In the genomic region with DNA sequence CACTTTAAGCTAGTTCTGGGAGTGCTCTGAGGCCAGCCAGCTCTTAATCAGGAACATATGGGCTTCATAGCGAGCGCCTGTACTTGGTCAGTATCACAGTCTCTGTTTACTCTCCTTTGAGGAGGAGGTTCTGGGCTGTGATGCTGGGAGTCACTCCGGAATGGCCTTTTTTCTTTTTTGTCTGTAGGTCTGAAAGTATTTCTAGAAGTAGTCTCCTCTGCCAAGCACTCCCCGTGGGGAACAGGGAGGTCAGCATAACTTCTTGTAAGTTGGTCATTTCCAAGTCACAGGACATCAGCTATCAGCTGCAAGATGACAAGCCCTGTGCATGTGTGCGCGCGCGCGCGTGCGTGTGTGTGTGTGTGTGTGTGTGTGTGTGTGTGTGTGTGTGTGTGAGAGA, we compare ENCODE assay signal across 8 mouse cellular contexts. TPM values are rescaled to one million over a fixed set of nuclear protein-coding genes. Genes with fewer than 3 reads are reported as not detected.
DNase-seq lines count a peak whose midpoint lies in the region; ATAC-seq and TF ChIP-seq lines count a peak whose summit lies in the region.

No protein-coding gene starts in this region.

- no peak for DNase-seq in midbrain, embryonic 14.5 days
- DNase-seq in embryonic facial prominence, embryonic 11.5 days (ENCODE audit: low spot score), result peak; percentile 87
- peak; percentile 71 to 72 for DNase-seq in heart, postnatal 14 days
- DNase-seq in lung, postnatal 0 days (ENCODE audit: low spot score), result peak; percentile 92
- no peak for DNase-seq in right cerebral cortex, adult 2 months (ENCODE audit: low spot score in 2 of 2)
- DNase-seq in left cerebral cortex, postnatal 36 days (ENCODE audit: low spot score in 2 of 2), result no peak

- H3K27ac ChIP-seq in midbrain, embryonic 13.5 days, result no peak overlapping the region; the same call in 1 of the 2 replicates
- no peak overlapping the region for H3K27ac ChIP-seq in midbrain, embryonic 14.5 days (replicated peaks; ENCODE audit: low read depth, low read length)
- H3K27ac ChIP-seq in embryonic facial prominence, embryonic 11.5 days (replicated peaks; ENCODE audit: low read depth, low read length), result peak overlapping the region; percentile 87
- H3K27ac ChIP-seq in lung, postnatal 0 days (ENCODE audit: low read length), result peak overlapping the region; percentile 80

- 81% methylated on average over 11 of the region's 11 CpGs for WGBS in midbrain, embryonic 13.5 days
- 91% methylated on average over 11 of the region's 11 CpGs for WGBS in midbrain, embryonic 14.5 days
- 47% methylated on average over 11 of the region's 11 CpGs for WGBS in embryonic facial prominence, embryonic 11.5 days
- 67% methylated on average over 11 of the region's 11 CpGs for WGBS in lung, postnatal 0 days

- H3K9ac ChIP-seq in midbrain, embryonic 13.5 days (replicated peaks), result 0 out of 2 replicates have a peak overlapping the region, but pooled peaks have one; percentile 7
- H3K9ac ChIP-seq in midbrain, embryonic 14.5 days (replicated peaks; ENCODE audit: low read length), result no peak overlapping the region
- H3K9ac ChIP-seq in embryonic facial prominence, embryonic 11.5 days (replicated peaks; ENCODE audit: low read length), result peak overlapping the region; percentile 15
- no peak overlapping the region for H3K9ac ChIP-seq in lung, postnatal 0 days (replicated peaks; ENCODE audit: low read depth)

- no peak for TF ChIP-seq CTCF in lung, postnatal 0 days (IDR thresholded peaks at IDR 0.05)

- H3K4me3 ChIP-seq in midbrain, embryonic 13.5 days (replicated peaks), result no peak overlapping the region
- H3K4me3 ChIP-seq in midbrain, embryonic 14.5 days (replicated peaks; ENCODE audit: low read depth, low read length), result no peak overlapping the region
- no peak overlapping the region; the same call in 1 of the 2 replicates for H3K4me3 ChIP-seq in embryonic facial prominence, embryonic 11.5 days (ENCODE audit: low read depth, low read length)
- H3K4me3 ChIP-seq in lung, postnatal 0 days (ENCODE audit: low read depth, low read length), result no peak overlapping the region

- no peak; the same call in 1 of the 2 replicates for TF ChIP-seq EP300 in lung, postnatal 0 days (IDR thresholded peaks at IDR 0.05)

- H3K4me1 ChIP-seq in midbrain, embryonic 13.5 days (replicated peaks), result peaks cover 3% of the 10 kb centered on the region; the same call in 1 of the 2 replicates
- H3K4me1 ChIP-seq in midbrain, embryonic 14.5 days (ENCODE audit: control insufficient read depth, insufficient read depth, low read length), result no peaks in the 10 kb centered on the region
- peaks cover 5% of the 10 kb centered on the region for H3K4me1 ChIP-seq in embryonic facial prominence, embryonic 11.5 days (ENCODE audit: control insufficient read depth, insufficient read depth, low read length)
- peaks cover 9% of the 10 kb centered on the region; the same call in 1 of the 2 replicates for H3K4me1 ChIP-seq in lung, postnatal 0 days (ENCODE audit: insufficient read depth, low read depth, low read length)

- ATAC-seq in midbrain, embryonic 13.5 days, result no peak
- no peak for ATAC-seq in midbrain, embryonic 14.5 days (ENCODE audit: low FRiP score, low TSS enrichment)
- ATAC-seq in embryonic facial prominence, embryonic 11.5 days (replicated peaks; ENCODE audit: insufficient number of reproducible peaks, low FRiP score, low TSS enrichment, low read depth), result peak; percentile 72; the same call in 1 of the 2 replicates
- peak; percentile 65 for ATAC-seq in lung, postnatal 0 days
- no peak for ATAC-seq in megakaryocyte-erythroid progenitor cell, adult 5-6 weeks (replicated peaks; ENCODE audit: low FRiP score, low TSS enrichment, poor library complexity, severe bottlenecking)

- H3K4me2 ChIP-seq in midbrain, embryonic 13.5 days (replicated peaks), result no peak overlapping the region
- H3K4me2 ChIP-seq in midbrain, embryonic 14.5 days (ENCODE audit: low read length), result no peak overlapping the region
- peak overlapping the region; percentile 16 for H3K4me2 ChIP-seq in embryonic facial prominence, embryonic 11.5 days (ENCODE audit: low read depth, low read length)
- no peak overlapping the region for H3K4me2 ChIP-seq in lung, postnatal 0 days (replicated peaks; ENCODE audit: low read depth, low read length)

- H3K36me3 ChIP-seq in midbrain, embryonic 13.5 days, result no peaks in the 10 kb centered on the region
- H3K36me3 ChIP-seq in midbrain, embryonic 14.5 days (ENCODE audit: control insufficient read depth, insufficient read depth, low read length), result no peaks in the 10 kb centered on the region
- H3K36me3 ChIP-seq in embryonic facial prominence, embryonic 11.5 days (replicated peaks; ENCODE audit: control insufficient read depth, insufficient read depth, low read depth, low read length), result no peaks in the 10 kb centered on the region; the same call in none of the 2 replicates
- peaks cover 25% of the 10 kb centered on the region for H3K36me3 ChIP-seq in lung, postnatal 0 days (ENCODE audit: insufficient read depth, low read length)

- H3K27me3 ChIP-seq in midbrain, embryonic 13.5 days, result no peaks in the 10 kb centered on the region
- no peaks in the 10 kb centered on the region for H3K27me3 ChIP-seq in midbrain, embryonic 14.5 days (ENCODE audit: control insufficient read depth, insufficient read depth, low read length)
- H3K27me3 ChIP-seq in embryonic facial prominence, embryonic 11.5 days (ENCODE audit: control insufficient read depth, insufficient read depth, low read length), result no peaks in the 10 kb centered on the region
- no peaks in the 10 kb centered on the region for H3K27me3 ChIP-seq in lung, postnatal 0 days (replicated peaks; ENCODE audit: insufficient read depth, low read length)

- intact Hi-C loops in heart, postnatal 14 days (cut with DNase I), result loop anchor here (2.0 kb wide), 1 partner anchor 29 kb away; no protein-coding TSS in a partner anchor
- intact Hi-C loops in left cerebral cortex, postnatal 36 days (cut with DNase I), result no loop called here

- no peaks in the 10 kb centered on the region for H3K9me3 ChIP-seq in midbrain, embryonic 13.5 days
- no peaks in the 10 kb centered on the region for H3K9me3 ChIP-seq in midbrain, embryonic 14.5 days (ENCODE audit: control insufficient read depth, low read length)
- H3K9me3 ChIP-seq in embryonic facial prominence, embryonic 11.5 days (replicated peaks; ENCODE audit: control insufficient read depth, low read length), result no peaks in the 10 kb centered on the region
- no peaks in the 10 kb centered on the region for H3K9me3 ChIP-seq in lung, postnatal 0 days (ENCODE audit: low read length)

RNA-seq across cellular contexts. Expression of gene Spc24, which starts 7.8 kb away (rescaled TPM):
- polyA plus RNA-seq in midbrain, embryonic 13.5 days (2015; fragmentation: Nextera tagmentation; extraction: Ambion mirVana), result 36.2 and 44.6 TPM in 2 replicates
- polyA plus RNA-seq in midbrain, embryonic 14.5 days (2014; fragmentation: Nextera tagmentation; extraction: Ambion mirVana), result 19.9 and 21.4 TPM in 2 replicates
- polyA plus RNA-seq in embryonic facial prominence, embryonic 11.5 days (2014; fragmentation: Nextera tagmentation; extraction: Ambion mirVana), result 126 and 132 TPM in 2 replicates
- 1 to 10 TPM; 4.7 to 6.5 TPM for total RNA-seq in heart, postnatal 14 days (2021)
- polyA plus RNA-seq in lung, postnatal 0 days (2015; fragmentation: Nextera tagmentation; extraction: Ambion mirVana), result 13.4 and 15.7 TPM in 2 replicates
- total RNA-seq in megakaryocyte-erythroid progenitor cell, adult 5-6 weeks (2014; fragmentation: Nextera tagmentation), result 49.0 and 79.0 TPM in 2 replicates
- 77.1 and 107 TPM in 2 replicates for total RNA-seq in megakaryocyte-erythroid progenitor cell, adult 5-6 weeks (2017)
- total RNA-seq in left cerebral cortex, postnatal 36 days (2021), result 1 to 10 TPM; 1.5 TPM

RNA-seq across cellular contexts. Expression of gene Kank2, which starts 30.6 kb away (rescaled TPM):
- 3.3 and 4.3 TPM in 2 replicates for polyA plus RNA-seq in midbrain, embryonic 13.5 days (2015; fragmentation: Nextera tagmentation; extraction: Ambion mirVana)
- 0.66 and 2.7 TPM in 2 replicates for polyA plus RNA-seq in midbrain, embryonic 14.5 days (2014; fragmentation: Nextera tagmentation; extraction: Ambion mirVana)
- 6.1 and 7.6 TPM in 2 replicates for polyA plus RNA-seq in embryonic facial prominence, embryonic 11.5 days (2014; fragmentation: Nextera tagmentation; extraction: Ambion mirVana)
- total RNA-seq in heart, postnatal 14 days (2021), result 10 to 100 TPM; 52.6 to 53.3 TPM
- polyA plus RNA-seq in lung, postnatal 0 days (2015; fragmentation: Nextera tagmentation; extraction: Ambion mirVana), result 23.3 and 24.0 TPM in 2 replicates
- total RNA-seq in megakaryocyte-erythroid progenitor cell, adult 5-6 weeks (2014; fragmentation: Nextera tagmentation), result 0.61 TPM in 1 of 2 replicates, not detected in the other
- total RNA-seq in megakaryocyte-erythroid progenitor cell, adult 5-6 weeks (2017), result 0.23 TPM in 1 of 2 replicates, not detected in the other
- 1 to 10 TPM; 6.5 to 8.4 TPM for total RNA-seq in left cerebral cortex, postnatal 36 days (2021)

RNA-seq across cellular contexts. Expression of gene Ldlr, which starts 44.6 kb away (rescaled TPM):
- 18.7 and 20.6 TPM in 2 replicates for polyA plus RNA-seq in midbrain, embryonic 13.5 days (2015; fragmentation: Nextera tagmentation; extraction: Ambion mirVana)
- polyA plus RNA-seq in midbrain, embryonic 14.5 days (2014; fragmentation: Nextera tagmentation; extraction: Ambion mirVana), result 8.2 and 9.4 TPM in 2 replicates
- 14.7 and 15.0 TPM in 2 replicates for polyA plus RNA-seq in embryonic facial prominence, embryonic 11.5 days (2014; fragmentation: Nextera tagmentation; extraction: Ambion mirVana)
- total RNA-seq in heart, postnatal 14 days (2021), result 1 to 10 TPM; 3.4 to 3.8 TPM
- 52.2 and 56.8 TPM in 2 replicates for polyA plus RNA-seq in lung, postnatal 0 days (2015; fragmentation: Nextera tagmentation; extraction: Ambion mirVana)
- total RNA-seq in megakaryocyte-erythroid progenitor cell, adult 5-6 weeks (2014; fragmentation: Nextera tagmentation), result 8.4 and 14.8 TPM in 2 replicates
- 11.5 and 13.9 TPM in 2 replicates for total RNA-seq in megakaryocyte-erythroid progenitor cell, adult 5-6 weeks (2017)
- total RNA-seq in left cerebral cortex, postnatal 36 days (2021), result 10 to 100 TPM; 16.1 to 21.0 TPM

Comparison
In these comparisons a context has a peak if more than half of its experiments do, and no peak if none do; other contexts are left out.
1. H3K9ac ChIP-seq: peak in midbrain, embryonic 13.5 days (single experiment) and embryonic facial prominence, embryonic 11.5 days (single experiment); none in midbrain, embryonic 14.5 days (single experiment) and lung, postnatal 0 days (single experiment).
2. ATAC-seq: peak in embryonic facial prominence, embryonic 11.5 days (single experiment) and lung, postnatal 0 days (single experiment); none in midbrain, embryonic 13.5 days (single experiment), midbrain, embryonic 14.5 days (single experiment) and megakaryocyte-erythroid progenitor cell, adult 5-6 weeks (single experiment).
3. H3K27ac ChIP-seq: peak in embryonic facial prominence, embryonic 11.5 days (single experiment) and lung, postnatal 0 days (single experiment); none in midbrain, embryonic 13.5 days (single experiment) and midbrain, embryonic 14.5 days (single experiment).
4. DNase-seq: peak in embryonic facial prominence, embryonic 11.5 days (single experiment), heart, postnatal 14 days (2 of 2) and lung, postnatal 0 days (single experiment); none in midbrain, embryonic 14.5 days (single experiment), right cerebral cortex, adult 2 months (0 of 2) and left cerebral cortex, postnatal 36 days (0 of 2).